Mouse (Mus musculus): ENCODE data around the gene Pth2r.

Pth2r gene

GRCm38 (mm10) chr1:65281756-65282155 lies at the start of gene Pth2r:
Gene Pth2r (plus strand): TSS chr1:65282056.
- DNase-seq (ENCODE audit: low spot score in 2 of 2) = no peak

GRCm38 (mm10) chr1:65237712-65238111 lies 44.1 kb upstream of the Pth2r start:
- no peak for DNase-seq (ENCODE audit: low spot score in 2 of 2)

DNA sequence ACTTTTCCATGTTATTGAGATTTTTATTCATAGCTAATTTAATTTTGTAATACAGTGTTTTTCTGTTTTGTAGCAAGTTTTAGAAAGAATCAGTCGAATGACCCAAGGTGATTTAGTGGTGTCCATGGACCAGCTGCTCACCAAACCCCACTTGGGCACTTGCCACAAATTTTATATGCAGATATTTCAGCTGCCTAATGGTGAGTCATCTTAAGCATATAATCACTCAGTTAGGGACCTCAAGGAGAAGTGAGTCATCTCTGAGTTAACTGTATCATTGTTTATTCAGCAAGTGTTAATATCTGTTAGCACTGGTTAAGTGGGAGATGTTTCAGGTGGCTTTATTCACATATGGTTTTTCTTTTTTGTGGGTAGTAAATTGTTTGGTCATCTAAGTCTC lies 36.2 kb upstream of the Pth2r start:
- DNase-seq (ENCODE audit: low spot score in 2 of 2) = no peak

GRCm38 (mm10) chr1:65280461-65280860 lies 1.4 kb upstream of the Pth2r start:
- DNase-seq (ENCODE audit: low spot score in 2 of 2) = no peak

- peak in 1 of 2 experiments; percentile 20 for DNase-seq (ENCODE audit: low spot score in 2 of 2)
Measured at GRCm38 (mm10) chr1:65282766-65283165, 910 bp downstream of the Pth2r start.

DNA sequence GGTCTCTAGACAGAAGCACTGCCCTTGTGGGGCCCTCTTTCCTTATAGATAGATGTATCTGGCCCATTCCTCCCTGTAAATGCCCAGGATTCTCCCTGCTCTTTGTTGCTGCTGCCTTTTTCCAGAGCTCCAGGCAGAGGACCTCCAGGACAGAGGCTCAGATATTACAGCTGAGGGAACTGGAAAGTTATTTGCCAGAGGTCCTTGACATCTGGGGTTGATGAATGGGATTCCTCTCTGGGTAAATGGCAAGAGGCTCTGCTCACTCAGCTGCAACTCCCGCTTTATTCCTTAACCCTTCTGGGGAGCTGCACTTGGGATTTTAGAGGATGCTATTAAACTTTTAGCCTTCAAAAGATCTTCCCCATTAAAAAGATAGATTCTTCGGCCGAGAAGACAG lies 26.6 kb downstream of the Pth2r start:
- no peak for DNase-seq (ENCODE audit: low spot score in 2 of 2)

DNA sequence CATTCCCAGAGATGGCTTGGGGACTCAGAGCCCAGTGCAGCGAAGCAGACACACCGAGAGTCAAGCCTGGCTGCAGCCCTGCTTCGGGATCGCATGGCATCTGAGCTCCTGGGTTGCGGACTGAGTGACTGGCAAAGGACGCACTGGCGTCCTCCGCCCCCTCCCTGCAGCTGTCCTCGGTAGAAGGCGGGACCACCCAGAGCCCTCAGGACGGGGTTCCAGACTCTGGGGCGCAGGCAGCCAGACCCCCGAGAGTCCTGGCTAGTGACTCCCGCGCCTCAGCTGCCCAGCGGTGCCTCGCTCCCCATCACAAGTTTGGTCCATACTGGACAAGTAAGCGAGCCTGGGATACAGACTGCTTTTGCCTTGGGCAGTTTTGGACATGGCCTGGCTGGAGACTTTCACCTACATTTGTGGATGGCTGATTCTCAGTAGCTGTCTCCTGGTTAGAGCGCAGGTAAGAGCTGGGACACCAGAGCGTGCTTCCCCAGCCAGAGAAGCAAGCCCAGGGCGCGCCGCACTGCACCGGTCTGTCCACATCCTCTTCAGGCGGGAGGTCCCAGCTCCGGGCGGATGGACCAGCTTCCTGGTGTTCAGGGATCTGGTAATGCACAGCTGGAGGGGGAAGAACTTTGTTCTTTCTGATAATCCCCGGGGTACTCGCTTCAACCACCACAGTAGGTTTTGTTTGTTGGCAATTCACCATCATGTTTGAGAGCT lies 29.5 kb downstream of the Pth2r start:
- DNase-seq (ENCODE audit: low spot score in 2 of 2) = no peak

GRCm38 (mm10) chr1:65312118-65312517 lies 30.3 kb downstream of the Pth2r start:
- no peak for DNase-seq (ENCODE audit: low spot score in 2 of 2)

GRCm38 (mm10) chr1:65312896-65313295 lies 31.0 kb downstream of the Pth2r start:
- no peak for DNase-seq (ENCODE audit: low spot score in 2 of 2)

GRCm38 (mm10) chr1:65314054-65315021 lies 32.5 kb downstream of the Pth2r start:
- no peak for DNase-seq (ENCODE audit: low spot score in 2 of 2)

DNA sequence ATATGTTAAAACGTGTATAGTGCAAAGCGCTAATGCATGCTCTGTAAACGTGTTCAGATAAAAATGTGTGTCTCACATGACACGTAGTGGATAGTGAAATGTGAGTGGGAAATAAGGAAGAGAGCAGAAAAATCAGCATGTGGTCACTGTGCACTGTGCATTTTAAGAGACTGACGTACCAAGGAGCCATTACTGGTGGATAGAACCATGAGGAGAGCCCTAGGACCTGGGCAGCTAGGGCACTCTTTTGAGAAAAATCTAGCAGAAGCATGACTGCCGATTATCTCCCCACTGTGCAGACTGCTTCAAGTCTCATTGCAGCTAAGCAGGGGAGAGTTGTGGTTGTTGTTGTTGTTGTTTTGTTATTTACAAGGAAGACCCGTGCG lies 33.2 kb downstream of the Pth2r start:
- DNase-seq (ENCODE audit: low spot score in 2 of 2) = no peak

DNA sequence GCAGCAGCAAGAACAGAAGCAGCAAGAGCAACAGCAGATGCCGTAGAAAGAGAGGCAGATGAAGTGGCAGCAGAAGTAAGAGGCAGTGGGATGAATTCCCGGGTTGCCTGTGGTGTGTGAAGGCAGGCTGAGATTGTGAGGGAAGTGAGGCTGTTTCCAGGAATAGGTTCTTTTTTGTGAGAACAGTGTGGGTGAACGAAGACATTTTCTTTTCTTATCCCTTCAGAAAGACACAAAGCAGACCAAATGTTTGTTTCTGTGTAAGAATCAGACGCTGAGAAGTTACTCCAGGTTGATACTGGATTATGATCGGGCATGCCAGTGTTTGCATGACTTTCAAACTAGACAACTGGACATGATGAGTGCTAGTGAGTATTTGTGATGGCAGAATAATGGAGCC lies 52.2 kb downstream of the Pth2r start:
- DNase-seq (ENCODE audit: low spot score in 2 of 2) = no peak

DNA sequence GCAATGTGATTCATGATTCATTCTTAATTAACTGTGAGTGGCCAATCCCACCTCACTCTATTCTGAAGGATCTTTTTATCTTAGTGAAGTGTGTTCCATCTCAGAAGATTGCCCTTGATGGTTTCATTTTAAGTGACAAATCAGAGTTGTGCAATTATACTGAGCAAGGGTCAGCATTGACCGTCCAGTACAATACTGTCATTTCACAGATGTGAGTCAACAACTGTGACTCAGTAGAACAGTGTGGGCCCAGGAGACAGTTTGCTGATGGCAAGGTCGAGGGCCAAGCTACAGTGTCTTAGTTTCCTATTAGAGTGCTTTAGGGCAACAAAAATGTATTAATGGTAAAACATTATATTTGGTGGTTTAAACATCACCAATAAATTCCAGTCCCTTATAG lies 55.9 kb downstream of the Pth2r start:
- no peak for DNase-seq (ENCODE audit: low spot score in 2 of 2)

- no peak for DNase-seq (ENCODE audit: low spot score in 2 of 2)
Measured at GRCm38 (mm10) chr1:65340240-65340639, 58.4 kb downstream of the Pth2r start.

DNA sequence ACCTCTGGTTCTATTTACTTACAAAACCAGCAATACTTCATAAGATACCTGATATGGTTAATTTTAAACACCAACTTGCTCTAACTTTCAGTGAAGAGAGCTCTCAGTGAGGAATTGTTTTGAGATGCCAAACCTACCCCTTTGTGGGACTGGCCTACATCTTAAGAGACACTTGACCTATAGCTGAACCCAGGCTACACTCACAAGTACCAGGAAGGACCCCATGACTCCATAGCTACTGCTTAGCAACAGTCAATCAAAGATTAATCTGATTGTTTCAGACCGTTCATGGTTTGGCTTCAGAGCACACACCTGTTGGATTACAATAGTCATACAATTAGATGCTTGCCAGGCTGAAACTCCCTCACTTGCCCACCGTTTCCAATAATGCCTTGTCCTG lies 71.1 kb downstream of the Pth2r start:
- no peak for DNase-seq (ENCODE audit: low spot score in 2 of 2)

GRCm38 (mm10) chr1:65354153-65354552 lies 72.3 kb downstream of the Pth2r start:
- no peak for DNase-seq (ENCODE audit: low spot score in 2 of 2)

- no peak for DNase-seq (ENCODE audit: low spot score in 2 of 2)
Measured at GRCm38 (mm10) chr1:65388328-65388727, 106.5 kb downstream of the Pth2r start.

DNA sequence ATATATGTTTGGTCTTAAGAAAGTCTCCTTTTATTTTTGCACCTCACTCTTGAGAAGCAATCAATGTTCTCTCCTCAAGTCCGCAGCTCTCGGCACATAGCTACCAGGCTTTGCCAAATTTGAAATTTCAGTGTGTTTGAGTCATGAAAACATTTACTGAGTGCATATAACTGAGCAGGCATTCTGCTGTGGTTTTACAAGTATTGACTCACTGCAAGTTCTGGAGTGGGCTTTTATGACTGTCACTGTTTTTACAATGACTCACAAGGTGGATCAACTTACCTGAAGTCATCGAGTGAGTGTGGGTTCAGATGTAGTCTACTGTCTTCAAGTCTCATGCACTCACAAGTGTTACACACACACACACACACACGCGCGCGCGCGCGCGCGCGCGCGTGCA lies 107.8 kb downstream of the Pth2r start:
- no peak for DNase-seq (ENCODE audit: low spot score in 2 of 2)

GRCm38 (mm10) chr1:65407441-65407840 lies 125.6 kb downstream of the Pth2r start:
- no peak for DNase-seq (ENCODE audit: low spot score in 2 of 2)

- no peak for DNase-seq (ENCODE audit: low spot score in 2 of 2)
Measured at GRCm38 (mm10) chr1:65420909-65421308, 139.1 kb downstream of the Pth2r start.

- DNase-seq (ENCODE audit: low spot score in 2 of 2) = no peak
Measured at GRCm38 (mm10) chr1:65422501-65423010, 140.7 kb downstream of the Pth2r start.
